Comparison of ENCODE assay signal across 8 mouse cellular contexts in genomic region chr2:59599338-59600111, GRCm38 (mm10). TPM values are rescaled to one million over a fixed set of nuclear protein-coding genes. Genes with fewer than 3 reads are reported as not detected.
DNase-seq lines count a peak whose midpoint lies in the region; ATAC-seq and TF ChIP-seq lines count a peak whose summit lies in the region.

No protein-coding gene starts in this region.

- no peaks in the 10 kb centered on the region for H3K9me3 ChIP-seq in lung, postnatal 0 days (ENCODE audit: low read length)
- no peaks in the 10 kb centered on the region for H3K9me3 ChIP-seq in hindbrain, embryonic 15.5 days
- no peaks in the 10 kb centered on the region for H3K9me3 ChIP-seq in stomach, embryonic 16.5 days (replicated peaks; ENCODE audit: control insufficient read depth, low read length)

- no peak overlapping the region for H3K9ac ChIP-seq in lung, postnatal 0 days (replicated peaks; ENCODE audit: low read depth)
- no peak overlapping the region for H3K9ac ChIP-seq in hindbrain, embryonic 15.5 days
- H3K9ac ChIP-seq in stomach, embryonic 16.5 days (ENCODE audit: low read length), result no peak overlapping the region

- WGBS in lung, postnatal 0 days, result 7% methylated on average over 6 of the region's 7 CpGs
- WGBS in hindbrain, embryonic 15.5 days, result 29% methylated on average over 7 of the region's 7 CpGs
- 16% methylated on average over 6 of the region's 7 CpGs for WGBS in stomach, embryonic 16.5 days

- 0 out of 2 replicates have a peak, but pooled peaks cover 3% of the 10 kb centered on the region for H3K4me1 ChIP-seq in lung, postnatal 0 days (ENCODE audit: insufficient read depth, low read depth, low read length)
- 0 out of 2 replicates have a peak, but pooled peaks cover 6% of the 10 kb centered on the region for H3K4me1 ChIP-seq in hindbrain, embryonic 15.5 days (replicated peaks)
- peaks cover 13% of the 10 kb centered on the region for H3K4me1 ChIP-seq in stomach, embryonic 16.5 days (ENCODE audit: control insufficient read depth, insufficient read depth, low read length)

- no peak overlapping the region for H3K4me3 ChIP-seq in lung, postnatal 0 days (ENCODE audit: low read depth, low read length)
- H3K4me3 ChIP-seq in hindbrain, embryonic 15.5 days, result no peak overlapping the region
- no peak overlapping the region for H3K4me3 ChIP-seq in stomach, embryonic 16.5 days (replicated peaks; ENCODE audit: low read length)

- TF ChIP-seq CTCF in lung, postnatal 0 days (IDR thresholded peaks at IDR 0.05), result no peak

- no peak overlapping the region for H3K27ac ChIP-seq in lung, postnatal 0 days (ENCODE audit: low read length)
- H3K27ac ChIP-seq in hindbrain, embryonic 15.5 days (replicated peaks), result no peak overlapping the region
- H3K27ac ChIP-seq in stomach, embryonic 16.5 days (ENCODE audit: low read length), result no peak overlapping the region

- ATAC-seq in lung, postnatal 0 days, result peak; percentile 64
- ATAC-seq in hindbrain, embryonic 15.5 days (ENCODE audit: low FRiP score, low read depth), result peak; percentile 76
- peak; percentile 65 for ATAC-seq in stomach, embryonic 16.5 days (ENCODE audit: insufficient read depth, low FRiP score)

- H3K27me3 ChIP-seq in lung, postnatal 0 days (replicated peaks; ENCODE audit: insufficient read depth, low read length), result no peaks in the 10 kb centered on the region
- H3K27me3 ChIP-seq in hindbrain, embryonic 15.5 days, result no peaks in the 10 kb centered on the region
- no peaks in the 10 kb centered on the region for H3K27me3 ChIP-seq in stomach, embryonic 16.5 days (ENCODE audit: control insufficient read depth, insufficient read depth, low read length)

- H3K4me2 ChIP-seq in lung, postnatal 0 days (replicated peaks; ENCODE audit: low read depth, low read length), result no peak overlapping the region
- no peak overlapping the region for H3K4me2 ChIP-seq in hindbrain, embryonic 15.5 days
- no peak overlapping the region for H3K4me2 ChIP-seq in stomach, embryonic 16.5 days (ENCODE audit: low read depth, low read length)

- peak; percentile 61 for DNase-seq in lung, postnatal 0 days (ENCODE audit: low spot score)
- no peak for DNase-seq in lung, adult 18-20 months
- peak; percentile 64 for DNase-seq in embryo, embryonic 9.5 days (ENCODE audit: extremely low spot score)
- DNase-seq in liver, result peak; percentile 26
- no peak for DNase-seq in spleen, postnatal 4 days (ENCODE audit: low spot score in 2 of 2)
- DNase-seq in frontal cortex, postnatal 36 days (ENCODE audit: low spot score in 2 of 2), result no peak

- no peak for TF ChIP-seq EP300 in lung, postnatal 0 days (IDR thresholded peaks at IDR 0.05)

- no peaks in the 10 kb centered on the region for H3K36me3 ChIP-seq in lung, postnatal 0 days (ENCODE audit: insufficient read depth, low read length)
- H3K36me3 ChIP-seq in hindbrain, embryonic 15.5 days, result no peaks in the 10 kb centered on the region
- H3K36me3 ChIP-seq in stomach, embryonic 16.5 days (ENCODE audit: control insufficient read depth, insufficient read depth, low read length), result no peaks in the 10 kb centered on the region

RNA-seq across cellular contexts. Expression of gene Tanc1, which starts 12.3 kb away (rescaled TPM):
- 20.9 and 24.0 TPM in 2 replicates for polyA plus RNA-seq in lung, postnatal 0 days (2015; fragmentation: Nextera tagmentation; extraction: Ambion mirVana)
- polyA plus RNA-seq in hindbrain, embryonic 15.5 days (2015; fragmentation: Nextera tagmentation; extraction: Ambion mirVana), result 8.0 and 8.5 TPM in 2 replicates
- polyA plus RNA-seq in stomach, embryonic 16.5 days (2015; fragmentation: Nextera tagmentation; extraction: Ambion mirVana), result 30.0 and 33.0 TPM in 2 replicates

Comparison
In these comparisons a context has a peak if more than half of its experiments do, and no peak if none do; other contexts are left out.
1. DNase-seq: peak in lung, postnatal 0 days (single experiment), embryo, embryonic 9.5 days (single experiment) and liver (single experiment); none in lung, adult 18-20 months (0 of 2), spleen, postnatal 4 days (0 of 2) and frontal cortex, postnatal 36 days (0 of 2).
2. Peak in every context shown above with its lines, with median percentiles within 50 percentile points of each other: ATAC-seq.